Comparison of ENCODE assay signal across 11 mouse cellular contexts in the genomic region with DNA sequence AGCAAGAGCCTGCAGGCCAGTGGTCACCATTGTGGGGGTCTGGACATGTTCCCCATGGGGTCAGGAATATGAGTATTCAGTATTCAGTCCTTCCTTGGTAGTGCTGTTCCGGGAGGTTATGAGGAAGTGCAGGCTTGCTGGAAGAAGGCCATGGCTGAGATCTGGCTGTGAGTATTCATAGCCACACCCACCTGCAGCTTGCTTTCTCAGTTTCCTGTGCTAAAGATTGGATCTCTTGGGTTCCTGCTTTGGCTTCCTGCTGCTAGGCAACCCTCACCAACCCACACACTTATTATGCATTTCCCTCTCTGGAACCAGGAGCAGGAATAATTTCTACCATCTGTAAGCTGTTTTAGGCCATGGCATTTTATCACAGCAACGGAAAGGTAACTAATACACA.
DNase-seq lines count a peak whose midpoint lies in the region; ATAC-seq and TF ChIP-seq lines count a peak whose summit lies in the region.
"Had no signal": no experiment of that assay in that cellular context is flagged by ENCODE, and none has a peak within 500 bp of the region (broad histone marks: within the 10 kb centered on the region; RNA-seq: fewer than 3 reads in every experiment).

No protein-coding gene starts in this region.

- H3K79me2 ChIP-seq in MEL (ENCODE audit: control insufficient read depth, insufficient read depth, low read length, poor library complexity) = peaks cover 8% of the 10 kb centered on the region

- H3K36me3 ChIP-seq in MEL (ENCODE audit: control insufficient read depth in 1 of 2, insufficient read depth in 2 of 2, low read length in 2 of 2) = peaks cover 0 to 21% of the 10 kb centered on the region in 2 experiments; a peak in 2 of 4 replicates
- H3K36me3 ChIP-seq in lung, embryonic 16.5 days (ENCODE audit: control insufficient read depth, insufficient read depth, low read length) = no peaks in the 10 kb centered on the region
- H3K36me3 ChIP-seq: neural tube, embryonic 12.5 days had no signal

- no peak overlapping the region for H3K4me2 ChIP-seq in lung, embryonic 16.5 days (ENCODE audit: low read depth, low read length)
- H3K4me2 ChIP-seq: neural tube, embryonic 12.5 days had no signal

- no peak for TF ChIP-seq RAD21 in MEL (IDR thresholded peaks at IDR 0.05; ENCODE audit: low read depth, low read length)

- no peaks in the 10 kb centered on the region for H3K9me3 ChIP-seq in MEL (replicated peaks; ENCODE audit: insufficient read depth, low read length)
- no peaks in the 10 kb centered on the region for H3K9me3 ChIP-seq in lung, embryonic 16.5 days (ENCODE audit: control insufficient read depth, low read length)
- H3K9me3 ChIP-seq: limb, embryonic 10.5 days; neural tube, embryonic 12.5 days had no signal

- no peak for TF ChIP-seq POLR2A in MEL (IDR thresholded peaks at IDR 0.05; ENCODE audit: control insufficient read depth in 1 of 2, insufficient read depth in 1 of 2, low read depth in 1 of 2, low read length in 2 of 2, poor library complexity in 1 of 2)

- peak overlapping the region; percentile 39; the same call in 1 of the 2 replicates for H3K27ac ChIP-seq in MEL (ENCODE audit: control insufficient read depth, low read depth, low read length)
- no peak overlapping the region for H3K27ac ChIP-seq in lung, embryonic 16.5 days (ENCODE audit: low read length)
- H3K27ac ChIP-seq: hindbrain, postnatal 0 days; limb, embryonic 10.5 days; neural tube, embryonic 12.5 days had no signal

- no peaks in the 10 kb centered on the region for H3K27me3 ChIP-seq in MEL (ENCODE audit: control insufficient read depth in 1 of 2, insufficient read depth in 2 of 2, low read length in 2 of 2)
- H3K27me3 ChIP-seq in lung, embryonic 16.5 days (ENCODE audit: control insufficient read depth, insufficient read depth, low read depth, low read length) = no peaks in the 10 kb centered on the region
- H3K27me3 ChIP-seq: megakaryocyte, embryonic 14.5 days; neural tube, embryonic 12.5 days had no signal

- DNase-seq in kidney, postnatal 36 days = peak; percentile 8 to 31
- DNase-seq in kidney, adult 18-20 months = no peak
- DNase-seq in ES-CJ7 (ENCODE audit: low read depth, low spot score) (peak; percentile 40), MEL (ENCODE audit: low read depth, low spot score) (peak; percentile 93)
- no peak for DNase-seq in gastrocnemius, postnatal 4 days (ENCODE audit: low spot score in 2 of 2)
- no peak for DNase-seq in adrenal gland, postnatal 10 days

- no peak overlapping the region for H3K4me3 ChIP-seq in MEL (ENCODE audit: control insufficient read depth in 1 of 2, insufficient read depth in 1 of 2, low read depth in 2 of 2, low read length in 2 of 2)
- no peak overlapping the region for H3K4me3 ChIP-seq in lung, embryonic 16.5 days (ENCODE audit: low read length)
- H3K4me3 ChIP-seq: limb, embryonic 10.5 days; neural tube, embryonic 12.5 days had no signal

- no peak for TF ChIP-seq CTCF in MEL (IDR thresholded peaks at IDR 0.05 in 2 of 3, conservative IDR thresholded peaks at IDR 0.05 in 1 of 3; ENCODE audit: control insufficient read depth in 1 of 3, insufficient read depth in 1 of 3, low read depth in 2 of 3, low read length in 3 of 3, poor library complexity in 1 of 3, severe bottlenecking in 1 of 3)

- H3K4me1 ChIP-seq in MEL (ENCODE audit: control insufficient read depth in 1 of 2, insufficient read depth in 2 of 2, low read length in 2 of 2) = peaks cover 13 to 37% of the 10 kb centered on the region in 2 experiments
- H3K4me1 ChIP-seq in lung, embryonic 16.5 days (replicated peaks; ENCODE audit: control insufficient read depth, insufficient read depth, low read length) = no peaks in the 10 kb centered on the region
- H3K4me1 ChIP-seq: limb, embryonic 10.5 days; neural tube, embryonic 12.5 days had no signal

- 67% methylated on average over 2 of the region's 2 CpGs for WGBS in lung, embryonic 16.5 days

- TF ChIP-seq EP300 in MEL (IDR thresholded peaks at IDR 0.05; ENCODE audit: low read depth in 1 of 2, low read length in 2 of 2) = peak; percentile 43 to 50; a peak in 3 of 4 replicates

- ATAC-seq in lung, embryonic 16.5 days (ENCODE audit: low read depth) = peak; percentile 43; the same call in 1 of the 2 replicates
- ATAC-seq: hindbrain, postnatal 0 days had no signal

- no peak overlapping the region for H3K9ac ChIP-seq in MEL (ENCODE audit: control insufficient read depth, low read depth, low read length, poor library complexity, severe bottlenecking)
- no peak overlapping the region for H3K9ac ChIP-seq in lung, embryonic 16.5 days (ENCODE audit: low read length)
- H3K9ac ChIP-seq: neural tube, embryonic 12.5 days had no signal

TF ChIP-seq in MEL, 35 proteins besides CTCF, POLR2A, EP300 and RAD21:
- TF ChIP-seq GATA1 (IDR thresholded peaks at IDR 0.05; ENCODE audit: low read depth, low read length) = peak; percentile 77
- TF ChIP-seq MXI1 (IDR thresholded peaks at IDR 0.05; ENCODE audit: low read depth, low read length) = peak; percentile 75
- peak; percentile 80 for TF ChIP-seq ELF1 (IDR thresholded peaks at IDR 0.05; ENCODE audit: low read depth, low read length)
- peak; percentile 77 for TF ChIP-seq SIN3A (IDR thresholded peaks at IDR 0.05; ENCODE audit: low read length)
- 0 out of 2 replicates have a peak, but pooled peaks have one; percentile 40 for TF ChIP-seq MAX (IDR thresholded peaks at IDR 0.05; ENCODE audit: low read length)
- peak; percentile 46; the same call in 1 of the 2 replicates for TF ChIP-seq ETS1 (IDR thresholded peaks at IDR 0.05; ENCODE audit: low read depth, low read length)
- no peak for TF ChIP-seq TAL1 (IDR thresholded peaks at IDR 0.05; ENCODE audit: low read length)
- TF ChIP-seq HCFC1 (IDR thresholded peaks at IDR 0.05; ENCODE audit: low read depth, low read length) = 0 out of 2 replicates have a peak, but pooled peaks have one; percentile 57
- no peak for TF ChIP-seq MAFK (IDR thresholded peaks at IDR 0.05; ENCODE audit: borderline replicate concordance, low read depth, low read length)
- TF ChIP-seq MAZ (IDR thresholded peaks at IDR 0.05; ENCODE audit: low read depth, low read length) = no peak

Comparison
In these comparisons a context has a peak if more than half of its experiments do, and no peak if none do; other contexts are left out.
1. DNase-seq: peak in kidney, postnatal 36 days (2 of 2), ES-CJ7 (single experiment) and MEL (single experiment); none in kidney, adult 18-20 months (single experiment), gastrocnemius, postnatal 4 days (0 of 2) and adrenal gland, postnatal 10 days (single experiment).